Mouse (Mus musculus): ENCODE results near the gene Bcl2l11. TPM values are rescaled to one million over a fixed set of nuclear protein-coding genes. Genes with fewer than 3 reads are reported as not detected.

The Bcl2l11 gene
- total RNA-seq, 2 experiments from 2014 or later: 8.4 to 9.1 TPM

DNA sequence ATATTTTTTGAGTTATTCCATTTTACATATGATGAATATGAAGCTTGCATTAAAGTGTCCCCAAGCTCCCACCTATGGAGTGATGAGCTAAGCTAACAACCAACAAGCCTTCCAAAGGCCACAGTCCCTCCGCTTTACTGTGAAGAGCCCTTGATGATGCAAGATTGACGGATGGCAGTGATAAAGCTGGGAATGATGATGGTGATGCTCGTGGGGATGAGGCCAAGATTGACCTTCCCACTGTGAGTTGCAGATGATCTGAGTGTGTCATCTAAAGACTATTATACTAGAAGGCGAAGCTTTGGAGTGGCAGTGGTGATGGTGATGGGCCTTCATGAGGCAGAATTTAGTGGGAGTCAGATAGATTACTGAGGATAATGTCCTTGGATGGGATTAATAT, 56.9 kb downstream of the Bcl2l11 start:
- no peak for TF ChIP-seq CTCF (IDR thresholded peaks at IDR 0.05)
- Histone ChIP-seq H3K27ac (no peak overlapping the region), H3K4me3 (no peak overlapping the region)
- no peak for DNase-seq (ENCODE audit: extremely low spot score in 1 of 2, low spot score in 2 of 2)
- intact Hi-C loops (cut with DNase I): no loop called here

- intact Hi-C loops (cut with DNase I): no loop called here
- no peak for TF ChIP-seq CTCF (IDR thresholded peaks at IDR 0.05)
- DNase-seq (ENCODE audit: extremely low spot score in 1 of 2, low spot score in 2 of 2): no peak
- Histone ChIP-seq H3K27ac (no peak overlapping the region), H3K4me3 (no peak overlapping the region)
These were observed 57.9 kb downstream of the Bcl2l11 start for GRCm38 (mm10) chr2:128183762-128184161.

- Histone ChIP-seq H3K4me3 (no peak overlapping the region), H3K27ac (no peak overlapping the region)
- no peak for DNase-seq (ENCODE audit: extremely low spot score in 1 of 2, low spot score in 2 of 2)
- intact Hi-C loops (cut with DNase I): no loop called here
- TF ChIP-seq CTCF (IDR thresholded peaks at IDR 0.05): no peak
These were observed 60.1 kb downstream of the Bcl2l11 start for GRCm38 (mm10) chr2:128185942-128186341.

GRCm38 (mm10) chr2:128187277-128187676, 61.4 kb downstream of the Bcl2l11 start:
- H3K27ac ChIP-seq: no peak overlapping the region
- no peak overlapping the region for H3K4me3 ChIP-seq
- intact Hi-C loops (cut with DNase I): no loop called here
- TF ChIP-seq CTCF (IDR thresholded peaks at IDR 0.05): no peak
- DNase-seq (ENCODE audit: extremely low spot score in 1 of 2, low spot score in 2 of 2): no peak

DNA sequence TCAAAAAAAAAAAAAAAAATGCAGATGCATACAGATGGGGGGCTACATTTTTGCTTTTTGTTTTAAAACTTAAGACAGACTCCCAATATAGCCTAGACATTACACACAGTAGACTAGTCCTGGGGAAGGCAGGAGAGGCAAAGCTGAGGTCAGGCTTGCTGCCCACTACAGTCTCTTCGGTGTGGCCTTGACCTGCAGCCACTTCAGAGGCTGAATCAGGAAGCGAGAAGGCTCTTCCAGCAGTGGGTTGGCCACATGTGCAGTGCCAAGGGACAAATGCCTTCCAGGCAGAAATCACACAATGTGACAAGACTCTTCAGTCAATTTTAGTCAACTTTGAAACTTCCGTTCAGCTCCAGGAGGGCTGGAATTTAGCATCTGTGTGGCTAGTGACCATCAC, 62.6 kb downstream of the Bcl2l11 start:
- DNase-seq (ENCODE audit: extremely low spot score in 1 of 2, low spot score in 2 of 2): no peak
- no peak for TF ChIP-seq CTCF (IDR thresholded peaks at IDR 0.05)
- intact Hi-C loops (cut with DNase I): no loop called here

DNA sequence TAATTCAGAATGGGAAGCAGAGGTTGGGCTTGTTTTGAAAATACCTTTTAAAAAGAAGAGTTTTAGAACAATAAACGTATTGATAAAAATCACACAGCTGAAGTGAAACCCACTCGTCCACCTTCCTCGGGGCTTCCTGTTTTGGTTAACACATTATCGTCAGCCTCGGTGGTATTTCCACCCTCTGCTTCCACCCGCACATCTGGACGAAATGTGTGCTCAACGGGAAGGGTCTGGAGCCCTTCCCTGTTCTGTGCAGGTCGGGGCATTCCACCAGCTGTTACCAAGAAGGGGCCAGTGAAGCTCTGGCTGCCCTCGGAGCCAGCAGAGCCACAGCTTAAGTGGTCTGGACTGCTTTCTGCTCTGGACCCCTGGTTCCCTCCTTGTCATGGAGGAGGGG, 63.9 kb downstream of the Bcl2l11 start:
- Histone ChIP-seq H3K27ac (no peak overlapping the region), H3K4me3 (no peak overlapping the region)
- DNase-seq (ENCODE audit: extremely low spot score in 1 of 2, low spot score in 2 of 2): no peak
- intact Hi-C loops (cut with DNase I): no loop called here
- no peak for TF ChIP-seq CTCF (IDR thresholded peaks at IDR 0.05)

More for the DNA sequence above, 62.6 kb downstream of the Bcl2l11 start:
- Histone ChIP-seq H3K4me3 (no peak overlapping the region), H3K27ac (no peak overlapping the region)

GRCm38 (mm10) chr2:128190196-128190595, 64.4 kb downstream of the Bcl2l11 start:
- intact Hi-C loops (cut with DNase I): no loop called here
- Histone ChIP-seq H3K4me3 (no peak overlapping the region), H3K27ac (no peak overlapping the region)
- no peak for TF ChIP-seq CTCF (IDR thresholded peaks at IDR 0.05)
- DNase-seq (ENCODE audit: extremely low spot score in 1 of 2, low spot score in 2 of 2): no peak

- DNase-seq (ENCODE audit: extremely low spot score in 1 of 2, low spot score in 2 of 2): no peak
- intact Hi-C loops (cut with DNase I): no loop called here
- Histone ChIP-seq H3K27ac (no peak overlapping the region), H3K4me3 (no peak overlapping the region)
- TF ChIP-seq CTCF (IDR thresholded peaks at IDR 0.05): no peak
These were observed 67.6 kb downstream of the Bcl2l11 start for GRCm38 (mm10) chr2:128193411-128193810.

DNA sequence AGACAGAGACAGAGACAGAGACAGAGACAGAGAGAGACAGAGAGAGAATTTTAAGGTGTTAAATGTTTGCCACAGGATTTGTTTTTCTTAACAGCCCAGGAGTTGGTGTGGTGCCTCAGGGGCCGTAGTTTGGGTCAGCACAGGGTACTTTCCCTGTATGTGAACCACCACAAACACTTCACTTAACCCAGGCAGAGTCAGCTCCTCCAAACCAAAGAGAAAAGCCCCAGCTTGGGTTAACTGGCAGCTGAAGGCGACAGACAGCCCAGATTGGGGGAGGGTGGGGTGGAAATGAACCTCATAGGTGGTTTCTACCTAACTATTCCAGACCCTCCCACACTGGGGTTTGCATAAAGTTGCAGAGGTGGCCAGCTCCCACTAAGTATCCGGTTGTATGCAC, 71.5 kb downstream of the Bcl2l11 start:
- DNase-seq (ENCODE audit: extremely low spot score in 1 of 2, low spot score in 2 of 2): no peak
- no peak for TF ChIP-seq CTCF (IDR thresholded peaks at IDR 0.05)
- intact Hi-C loops (cut with DNase I): no loop called here
- Histone ChIP-seq H3K4me3 (no peak overlapping the region), H3K27ac (no peak overlapping the region)

GRCm38 (mm10) chr2:128203147-128203546, 77.3 kb downstream of the Bcl2l11 start:
- no peak for DNase-seq (ENCODE audit: extremely low spot score in 1 of 2, low spot score in 2 of 2)
- Histone ChIP-seq H3K4me3 (no peak overlapping the region), H3K27ac (no peak overlapping the region)
- intact Hi-C loops (cut with DNase I): no loop called here
- no peak for TF ChIP-seq CTCF (IDR thresholded peaks at IDR 0.05)

GRCm38 (mm10) chr2:128203749-128204405, 78.0 kb downstream of the Bcl2l11 start:
- H3K27ac ChIP-seq: no peak overlapping the region
- no peak for TF ChIP-seq CTCF (IDR thresholded peaks at IDR 0.05)
- DNase-seq (ENCODE audit: extremely low spot score in 1 of 2, low spot score in 2 of 2): no peak
- intact Hi-C loops (cut with DNase I): no loop called here
- H3K4me3 ChIP-seq: no peak overlapping the region

GRCm38 (mm10) chr2:128208541-128208940, 82.7 kb downstream of the Bcl2l11 start:
- no peak for DNase-seq (ENCODE audit: extremely low spot score in 1 of 2, low spot score in 2 of 2)
- intact Hi-C loops (cut with DNase I): no loop called here
- Histone ChIP-seq H3K4me3 (no peak overlapping the region), H3K27ac (no peak overlapping the region)
- no peak for TF ChIP-seq CTCF (IDR thresholded peaks at IDR 0.05)

GRCm38 (mm10) chr2:128209841-128210329, 84.0 kb downstream of the Bcl2l11 start:
- H3K4me3 ChIP-seq: no peak overlapping the region
- DNase-seq (ENCODE audit: extremely low spot score in 1 of 2, low spot score in 2 of 2): no peak
- intact Hi-C loops (cut with DNase I): no loop called here

More at GRCm38 (mm10) chr2:128209841-128210329, 84.0 kb downstream of the Bcl2l11 start:
- no peak for TF ChIP-seq CTCF (IDR thresholded peaks at IDR 0.05)
- H3K27ac ChIP-seq: no peak overlapping the region

Measured in left cerebral cortex, adult 2 months (tissue).